Mouse (Mus musculus) intestine, embryonic 16.5 days (tissue): ENCODE results near the gene Cd22. TPM values are rescaled to one million over a fixed set of nuclear protein-coding genes. Genes with fewer than 3 reads are reported as not detected.

ENCODE experiments used
- ATAC-seq: fragments of 200-750 bp; cut with Nextera tagmentation; 2 replicates; pipeline ENCODE4 v1.8.0; 2017; ENCODE audit warnings: moderate TSS enrichment, moderate library complexity
- H3K27ac ChIP-seq: fragments of 300-500 bp; sonication (generic); 2 replicates; pipeline ENCODE4 v1.5.1; 2014; ENCODE audit warnings: mild to moderate bottlenecking, low read length
- H3K27me3 ChIP-seq: fragments of 300-500 bp; sonication (generic); replicated peaks from 2 replicates; pipeline ENCODE4 v1.6.1; 2014; ENCODE audit warnings: low read length, control low read depth, mixed read lengths; ENCODE audit not compliant: control insufficient read depth, insufficient read depth
- H3K36me3 ChIP-seq: fragments of 300-500 bp; sonication (generic); 2 replicates; pipeline ENCODE4 v1.6.1; 2014; ENCODE audit warnings: low read length, control low read depth; ENCODE audit not compliant: control insufficient read depth, insufficient read depth
- H3K4me1 ChIP-seq: fragments of 300-500 bp; sonication (generic); 2 replicates; pipeline ENCODE4 v1.6.1; 2014; ENCODE audit warnings: low read length, control low read depth, mixed read lengths; ENCODE audit not compliant: control insufficient read depth, insufficient read depth
- H3K4me2 ChIP-seq: fragments of 300-500 bp; sonication (generic); 2 replicates; pipeline ENCODE4 v1.6.1; 2014; ENCODE audit warnings: low read depth, low read length, control low read depth
- H3K4me3 ChIP-seq: fragments of 300-500 bp; sonication (generic); 2 replicates; pipeline ENCODE4 v1.5.1; 2014; ENCODE audit warnings: mild to moderate bottlenecking, low read length
- H3K9ac ChIP-seq: fragments of 300-500 bp; sonication (generic); 2 replicates; pipeline ENCODE4 v1.6.1; 2014; ENCODE audit warnings: low read depth, low read length
- H3K9me3 ChIP-seq: fragments of 300-500 bp; sonication (generic); 2 replicates; pipeline ENCODE4 v1.6.1; 2016; ENCODE audit warnings: low read length, control low read depth; ENCODE audit not compliant: control insufficient read depth
- WGBS: fragments of 180-500 bp; shearing (Covaris S2); extraction: QIAGEN DNeasy Blood & Tissue Kit; methylation state at CpG from one replicate; pipeline ENCODE4 v1.1.7; 2014; 5-methylcytosine and 5-hydroxymethylcytosine counted together
- polyA plus RNA-seq: library from polyadenylated mRNA; unstranded; fragments of >200 nt; fragmentation: Nextera tagmentation; extraction: Ambion mirVana; gene quantifications from 2 replicates; pipeline ENCODE4 v1.2.1, GENCODE M21; 2015

The Cd22 gene
- polyA plus RNA-seq, 1 experiment from 2014 or later, result 0.70 TPM

GRCm38 (mm10) chr7:30908277-30908991 lies 28.3 kb upstream of the Cd22 start:
- H3K36me3 ChIP-seq, result no peaks in the 10 kb centered on the region
- WGBS, result 3% methylated on average over 23 of the region's 26 CpGs
- H3K27me3 ChIP-seq, result no peaks in the 10 kb centered on the region
- no peaks in the 10 kb centered on the region for H3K9me3 ChIP-seq
- peak overlapping the region; percentile 64 for H3K4me2 ChIP-seq
- peak; percentile 61 for ATAC-seq
- no peak overlapping the region for H3K27ac ChIP-seq
- H3K9ac ChIP-seq, result peak overlapping the region; percentile 37; the same call in 1 of the 2 replicates
- H3K4me3 ChIP-seq, result peak overlapping the region; percentile 26
- peaks cover 5% of the 10 kb centered on the region; the same call in 1 of the 2 replicates for H3K4me1 ChIP-seq

- no peak overlapping the region for H3K27ac ChIP-seq
- no peaks in the 10 kb centered on the region for H3K27me3 ChIP-seq
- H3K4me2 ChIP-seq, result no peak overlapping the region
- no peaks in the 10 kb centered on the region for H3K36me3 ChIP-seq
- WGBS, result 43% methylated on average over 4 of the region's 4 CpGs
- peaks cover 8% of the 10 kb centered on the region for H3K4me1 ChIP-seq
- no peaks in the 10 kb centered on the region for H3K9me3 ChIP-seq
- H3K9ac ChIP-seq, result no peak overlapping the region
- no peak for ATAC-seq
- H3K4me3 ChIP-seq, result no peak overlapping the region
Measured at GRCm38 (mm10) chr7:30904042-30904441, 23.9 kb upstream of the Cd22 start.

GRCm38 (mm10) chr7:30895217-30895616 lies 15.1 kb upstream of the Cd22 start:
- no peak overlapping the region for H3K9ac ChIP-seq
- peak; percentile 65 for ATAC-seq
- H3K27ac ChIP-seq, result no peak overlapping the region
- H3K4me1 ChIP-seq, result peaks cover 9% of the 10 kb centered on the region; the same call in 1 of the 2 replicates
- no peaks in the 10 kb centered on the region for H3K36me3 ChIP-seq
- no peak overlapping the region for H3K4me3 ChIP-seq
- H3K27me3 ChIP-seq, result no peaks in the 10 kb centered on the region
- H3K4me2 ChIP-seq, result no peak overlapping the region
- no peaks in the 10 kb centered on the region for H3K9me3 ChIP-seq
- WGBS, result 69% methylated on average over 3 of the region's 3 CpGs

GRCm38 (mm10) chr7:30892515-30892914 lies 12.4 kb upstream of the Cd22 start:
- no peaks in the 10 kb centered on the region for H3K9me3 ChIP-seq
- WGBS, result 44% methylated on average over 3 of the region's 3 CpGs
- H3K4me3 ChIP-seq, result no peak overlapping the region
- H3K4me1 ChIP-seq, result 0 out of 2 replicates have a peak, but pooled peaks cover 6% of the 10 kb centered on the region
- H3K9ac ChIP-seq, result no peak overlapping the region
- H3K27me3 ChIP-seq, result no peaks in the 10 kb centered on the region
- no peaks in the 10 kb centered on the region for H3K36me3 ChIP-seq
- H3K4me2 ChIP-seq, result no peak overlapping the region
- no peak overlapping the region for H3K27ac ChIP-seq
- ATAC-seq, result peak; percentile 55; the same call in 1 of the 2 replicates

- 0 out of 2 replicates have a peak, but pooled peaks cover 6% of the 10 kb centered on the region for H3K4me1 ChIP-seq
- 76% methylated on average over 9 of the region's 9 CpGs for WGBS
- no peak overlapping the region for H3K27ac ChIP-seq
- no peak overlapping the region for H3K9ac ChIP-seq
- H3K36me3 ChIP-seq, result no peaks in the 10 kb centered on the region
- H3K4me3 ChIP-seq, result no peak overlapping the region
- H3K9me3 ChIP-seq, result no peaks in the 10 kb centered on the region
- H3K4me2 ChIP-seq, result no peak overlapping the region
- no peaks in the 10 kb centered on the region for H3K27me3 ChIP-seq
- no peak for ATAC-seq
Measured at GRCm38 (mm10) chr7:30891746-30892145, 11.6 kb upstream of the Cd22 start.

GRCm38 (mm10) chr7:30890681-30891080 lies 10.5 kb upstream of the Cd22 start:
- no peak overlapping the region for H3K4me2 ChIP-seq
- no peak for ATAC-seq
- WGBS, result 60% methylated on average over 2 of the region's 2 CpGs
- H3K27ac ChIP-seq, result no peak overlapping the region
- H3K4me1 ChIP-seq, result 0 out of 2 replicates have a peak, but pooled peaks cover 6% of the 10 kb centered on the region
- H3K27me3 ChIP-seq, result no peaks in the 10 kb centered on the region
- no peak overlapping the region for H3K9ac ChIP-seq
- no peaks in the 10 kb centered on the region for H3K9me3 ChIP-seq
- no peaks in the 10 kb centered on the region for H3K36me3 ChIP-seq
- no peak overlapping the region for H3K4me3 ChIP-seq

GRCm38 (mm10) chr7:30888786-30889185 lies 8.6 kb upstream of the Cd22 start:
- Histone ChIP-seq H3K27ac (no peak overlapping the region), H3K4me1 (0 out of 2 replicates have a peak, but pooled peaks cover 3% of the 10 kb centered on the region), H3K9me3 (no peaks in the 10 kb centered on the region), H3K9ac (no peak overlapping the region), H3K27me3 (no peaks in the 10 kb centered on the region), H3K4me2 (no peak overlapping the region), H3K4me3 (no peak overlapping the region), H3K36me3 (no peaks in the 10 kb centered on the region)
- 74% methylated on average over 7 of the region's 7 CpGs for WGBS
- ATAC-seq, result no peak

GRCm38 (mm10) chr7:30887568-30888188 lies 7.5 kb upstream of the Cd22 start:
- Histone ChIP-seq H3K9me3 (no peaks in the 10 kb centered on the region), H3K36me3 (no peaks in the 10 kb centered on the region), H3K27me3 (no peaks in the 10 kb centered on the region), H3K4me3 (no peak overlapping the region), H3K27ac (no peak overlapping the region), H3K4me2 (no peak overlapping the region), H3K4me1 (0 out of 2 replicates have a peak, but pooled peaks cover 3% of the 10 kb centered on the region), H3K9ac (no peak overlapping the region)
- WGBS, result 83% methylated on average over 14 of the region's 14 CpGs
- no peak for ATAC-seq

- no peaks in the 10 kb centered on the region for H3K36me3 ChIP-seq
- WGBS, result 84% methylated on average over 4 of the region's 4 CpGs
- H3K4me3 ChIP-seq, result no peak overlapping the region
- no peak overlapping the region for H3K4me2 ChIP-seq
- ATAC-seq, result no peak
- H3K4me1 ChIP-seq, result no peaks in the 10 kb centered on the region
- H3K27ac ChIP-seq, result no peak overlapping the region
- no peaks in the 10 kb centered on the region for H3K9me3 ChIP-seq
- H3K9ac ChIP-seq, result no peak overlapping the region
- no peaks in the 10 kb centered on the region for H3K27me3 ChIP-seq
Measured at GRCm38 (mm10) chr7:30886852-30887251, 6.7 kb upstream of the Cd22 start.
